19 mouse cellular contexts compared by ENCODE assay signal in genomic region chr3:142348816-142349631, GRCm38 (mm10). TPM values are rescaled to one million over a fixed set of nuclear protein-coding genes. Genes with fewer than 3 reads are reported as not detected.
DNase-seq lines count a peak whose midpoint lies in the region; ATAC-seq lines count a peak whose summit lies in the region.
"Had no signal": no experiment of that assay in that cellular context is flagged by ENCODE, and none has a peak within 500 bp of the region (broad histone marks: within the 10 kb centered on the region; RNA-seq: fewer than 3 reads in every experiment).

No protein-coding gene starts in this region.

- H3K9me3 ChIP-seq in midbrain, embryonic 10.5 days (replicated peaks): no peaks in the 10 kb centered on the region
- no peaks in the 10 kb centered on the region for H3K9me3 ChIP-seq in midbrain, embryonic 13.5 days
- no peaks in the 10 kb centered on the region for H3K9me3 ChIP-seq in liver, embryonic 13.5 days (replicated peaks)
- no peaks in the 10 kb centered on the region for H3K9me3 ChIP-seq in forebrain, embryonic 15.5 days
- H3K9me3 ChIP-seq: heart, embryonic 13.5 days; limb, embryonic 15.5 days had no signal

- no peak overlapping the region for H3K4me3 ChIP-seq in midbrain, embryonic 10.5 days
- no peak overlapping the region for H3K4me3 ChIP-seq in midbrain, embryonic 13.5 days (replicated peaks)
- no peak overlapping the region for H3K4me3 ChIP-seq in liver, embryonic 13.5 days (replicated peaks)
- H3K4me3 ChIP-seq in forebrain, embryonic 15.5 days: no peak overlapping the region
- H3K4me3 ChIP-seq: forebrain, embryonic 10.5 days; heart, embryonic 13.5 days; hindbrain, embryonic 13.5 days; limb, embryonic 15.5 days; myocyte had no signal

- 0 out of 2 replicates have a peak overlapping the region, but pooled peaks have one; percentile 39 for H3K27ac ChIP-seq in midbrain, embryonic 10.5 days (replicated peaks)
- no peak overlapping the region for H3K27ac ChIP-seq in midbrain, embryonic 13.5 days
- peak overlapping the region; percentile 29; the same call in 1 of the 2 replicates for H3K27ac ChIP-seq in liver, embryonic 13.5 days
- no peak overlapping the region for H3K27ac ChIP-seq in forebrain, embryonic 15.5 days (replicated peaks)
- H3K27ac ChIP-seq: forebrain, embryonic 10.5 days; heart, embryonic 13.5 days; hindbrain, embryonic 13.5 days; limb, embryonic 15.5 days had no signal

- DNase-seq in midbrain, embryonic 10.5 days (ENCODE audit: low spot score): no peak
- DNase-seq in kidney, adult 8-10 months: peak; percentile 73 to 75
- DNase-seq in liver, embryonic 13.5 days: no peak
- no peak for DNase-seq in testis, postnatal 14 days (ENCODE audit: low spot score)
- DNase-seq in layer of hippocampus, postnatal 10 days (ENCODE audit: low spot score in 2 of 2): no peak
- no peak for DNase-seq in right cerebral cortex, adult 18-20 months
- DNase-seq: adrenal gland, postnatal 36 days; cerebellum, adult 11 months; embryo, embryonic 11 days; layer of hippocampus, postnatal 36 days; thymus, postnatal 25 days had no signal

- H3K4me2 ChIP-seq in midbrain, embryonic 13.5 days (replicated peaks): no peak overlapping the region
- no peak overlapping the region for H3K4me2 ChIP-seq in liver, embryonic 13.5 days
- H3K4me2 ChIP-seq in forebrain, embryonic 15.5 days (replicated peaks): no peak overlapping the region
- H3K4me2 ChIP-seq: heart, embryonic 13.5 days; hindbrain, embryonic 13.5 days; limb, embryonic 15.5 days had no signal

- no peaks in the 10 kb centered on the region for H3K27me3 ChIP-seq in midbrain, embryonic 10.5 days (ENCODE audit: low read depth, poor library complexity, severe bottlenecking)
- no peaks in the 10 kb centered on the region for H3K27me3 ChIP-seq in midbrain, embryonic 13.5 days
- no peaks in the 10 kb centered on the region for H3K27me3 ChIP-seq in liver, embryonic 13.5 days
- no peaks in the 10 kb centered on the region for H3K27me3 ChIP-seq in forebrain, embryonic 15.5 days
- H3K27me3 ChIP-seq: heart, embryonic 13.5 days; hindbrain, embryonic 13.5 days; Patski had no signal

- no peak for ATAC-seq in midbrain, embryonic 13.5 days
- ATAC-seq in liver, embryonic 13.5 days (ENCODE audit: low read depth): peak; percentile 58
- no peak for ATAC-seq in forebrain, embryonic 15.5 days (replicated peaks)
- ATAC-seq: Patski had no signal

- 0 out of 2 replicates have a peak, but pooled peaks cover 6% of the 10 kb centered on the region for H3K36me3 ChIP-seq in midbrain, embryonic 10.5 days
- H3K36me3 ChIP-seq in midbrain, embryonic 13.5 days: no peaks in the 10 kb centered on the region
- peaks cover 7% of the 10 kb centered on the region for H3K36me3 ChIP-seq in liver, embryonic 13.5 days
- no peaks in the 10 kb centered on the region for H3K36me3 ChIP-seq in forebrain, embryonic 15.5 days

- H3K4me1 ChIP-seq in midbrain, embryonic 10.5 days: peaks cover 8% of the 10 kb centered on the region; the same call in 1 of the 2 replicates
- no peaks in the 10 kb centered on the region for H3K4me1 ChIP-seq in midbrain, embryonic 13.5 days (replicated peaks)
- no peaks in the 10 kb centered on the region for H3K4me1 ChIP-seq in liver, embryonic 13.5 days (replicated peaks)
- H3K4me1 ChIP-seq in forebrain, embryonic 15.5 days: no peaks in the 10 kb centered on the region
- H3K4me1 ChIP-seq: hindbrain, embryonic 13.5 days had no signal

- 67% methylated on average over 5 of the region's 5 CpGs for WGBS in midbrain, embryonic 10.5 days
- WGBS in midbrain, embryonic 13.5 days: 57% methylated on average over 5 of the region's 5 CpGs
- WGBS in liver, embryonic 13.5 days (ENCODE audit: insufficient replicate concordance): 65% methylated on average over 5 of the region's 5 CpGs
- WGBS in forebrain, embryonic 15.5 days: 69% methylated on average over 5 of the region's 5 CpGs

- no peak overlapping the region for H3K9ac ChIP-seq in midbrain, embryonic 13.5 days (replicated peaks)
- H3K9ac ChIP-seq in liver, embryonic 13.5 days: no peak overlapping the region
- H3K9ac ChIP-seq in forebrain, embryonic 15.5 days (replicated peaks): no peak overlapping the region
- H3K9ac ChIP-seq: heart, embryonic 13.5 days; hindbrain, embryonic 13.5 days; limb, embryonic 15.5 days had no signal

RNA-seq across cellular contexts. Expression of gene Pdlim5, which starts 46.5 kb away (rescaled TPM):
- polyA plus RNA-seq in midbrain, embryonic 10.5 days (2016; fragmentation: Nextera tagmentation; extraction: Ambion mirVana): 19.7 and 20.2 TPM in 2 replicates
- polyA plus RNA-seq in midbrain, embryonic 13.5 days (2015; fragmentation: Nextera tagmentation; extraction: Ambion mirVana): 11.6 and 12.4 TPM in 2 replicates
- 11.0 and 12.4 TPM in 2 replicates for polyA plus RNA-seq in liver, embryonic 13.5 days (2015; fragmentation: Nextera tagmentation; extraction: Ambion mirVana)
- polyA plus RNA-seq in forebrain, embryonic 15.5 days (2015; fragmentation: Nextera tagmentation; extraction: Ambion mirVana): 9.8 and 10.8 TPM in 2 replicates
- 10 to 100 TPM; 26.3 to 27.6 TPM for total RNA-seq in layer of hippocampus, postnatal 10 days (2021)

Comparison
In these comparisons a context has a peak if more than half of its experiments do, and no peak if none do; other contexts are left out.
1. H3K27ac ChIP-seq: peak in midbrain, embryonic 10.5 days (single experiment) and liver, embryonic 13.5 days (single experiment); none in midbrain, embryonic 13.5 days (single experiment) and forebrain, embryonic 15.5 days (single experiment).
2. DNase-seq: peak in kidney, adult 8-10 months (2 of 2); none in midbrain, embryonic 10.5 days (single experiment), liver, embryonic 13.5 days (single experiment), testis, postnatal 14 days (single experiment), layer of hippocampus, postnatal 10 days (0 of 2) and right cerebral cortex, adult 18-20 months (single experiment).